Mouse (Mus musculus) midbrain, embryonic 11.5 days (tissue): ENCODE measurements at regions not wholly inside any gene's neighbourhood (a gene's known extent, or its start where the extent isn't known, plus 50 kb on each side); places are given as distances from the start of the nearest gene placed in this dataset.

Experiments used
- ATAC-seq: fragments of 200-750 bp; cut with Nextera tagmentation; 2 replicates; pipeline ENCODE4 v1.8.0; 2017; ENCODE audit warnings: moderate TSS enrichment, moderate library complexity; ENCODE audit not compliant: low FRiP score
- DNase-seq: peaks from one replicate; pipeline ENCODE4 v3.0.0; 2015; ENCODE audit warnings: low spot score; ENCODE audit errors: missing footprints
- H3K27ac ChIP-seq: fragments of 300-500 bp; sonication (generic); 2 replicates; pipeline ENCODE4 v1.5.1; 2014; ENCODE audit warnings: low read depth, low read length
- H3K27me3 ChIP-seq: fragments of 300-500 bp; sonication (generic); 2 replicates; pipeline ENCODE4 v1.6.1; 2014; ENCODE audit warnings: mild to moderate bottlenecking, low read length, moderate library complexity, mixed read lengths; ENCODE audit not compliant: control insufficient read depth, insufficient read depth
- H3K36me3 ChIP-seq: fragments of 300-500 bp; sonication (generic); 2 replicates; pipeline ENCODE4 v1.6.1; 2014; ENCODE audit warnings: mild to moderate bottlenecking, low read length, moderate library complexity, mixed read lengths; ENCODE audit not compliant: control insufficient read depth, insufficient read depth
- H3K4me1 ChIP-seq: fragments of 300-500 bp; sonication (generic); 2 replicates; pipeline ENCODE4 v1.6.1; 2014; ENCODE audit warnings: low read length; ENCODE audit not compliant: control insufficient read depth, insufficient read depth
- H3K4me2 ChIP-seq: fragments of 300-500 bp; sonication (generic); 2 replicates; pipeline ENCODE4 v1.6.1; 2014; ENCODE audit warnings: mild to moderate bottlenecking, moderate library complexity
- H3K4me3 ChIP-seq: fragments of 300-500 bp; sonication (generic); 2 replicates; pipeline ENCODE4 v1.5.1; 2014; ENCODE audit warnings: low read depth, low read length
- H3K9ac ChIP-seq: fragments of 300-500 bp; sonication (generic); 2 replicates; pipeline ENCODE4 v1.6.1; 2014; ENCODE audit warnings: low read length
- H3K9me3 ChIP-seq: fragments of 300-500 bp; sonication (generic); 2 replicates; pipeline ENCODE4 v1.6.1; 2016; ENCODE audit warnings: low read length; ENCODE audit not compliant: control insufficient read depth
- WGBS: fragments of 180-500 bp; shearing (Covaris S2); extraction: QIAGEN DNeasy Blood & Tissue Kit; methylation state at CpG from one replicate; pipeline ENCODE4 v1.1.7; 2014; 5-methylcytosine and 5-hydroxymethylcytosine counted together

GRCm38 (mm10) chr5:118373581-118373981, 128.6 kb downstream of the 2410131K14Rik start:
- no peak for ATAC-seq
- 0 out of 2 replicates have a peak overlapping the region, but pooled peaks have one; percentile 16 for H3K9ac ChIP-seq
- peaks cover 4% of the 10 kb centered on the region for H3K4me1 ChIP-seq
- WGBS, result 2% methylated on average over 13 of the region's 13 CpGs
- no peaks in the 10 kb centered on the region for H3K9me3 ChIP-seq
- H3K36me3 ChIP-seq, result no peaks in the 10 kb centered on the region
- H3K4me3 ChIP-seq, result no peak overlapping the region
- peak overlapping the region; percentile 30; the same call in 1 of the 2 replicates for H3K4me2 ChIP-seq
- H3K27ac ChIP-seq, result no peak overlapping the region
- DNase-seq, result peak; percentile 88
- H3K27me3 ChIP-seq, result peaks cover 10% of the 10 kb centered on the region; the same call in 1 of the 2 replicates

- Histone ChIP-seq H3K4me2 (no peak overlapping the region), H3K4me1 (peaks cover 6% of the 10 kb centered on the region), H3K4me3 (no peak overlapping the region), H3K27me3 (peaks cover 18% of the 10 kb centered on the region), H3K9ac (no peak overlapping the region), H3K9me3 (no peaks in the 10 kb centered on the region), H3K27ac (no peak overlapping the region), H3K36me3 (no peaks in the 10 kb centered on the region)
- WGBS, result 62% methylated on average over 2 of the region's 2 CpGs
- ATAC-seq, result no peak
- no peak for DNase-seq
These were observed 129.9 kb downstream of the 2410131K14Rik start for GRCm38 (mm10) chr5:118374968-118375367.

- Histone ChIP-seq H3K27ac (no peak overlapping the region), H3K4me2 (no peak overlapping the region), H3K4me1 (peaks cover 9% of the 10 kb centered on the region), H3K4me3 (no peak overlapping the region), H3K27me3 (peaks cover 21% of the 10 kb centered on the region), H3K9me3 (no peaks in the 10 kb centered on the region), H3K9ac (no peak overlapping the region), H3K36me3 (no peaks in the 10 kb centered on the region)
- DNase-seq, result no peak
- 77% methylated on average over 5 of the region's 5 CpGs for WGBS
- no peak for ATAC-seq
These were observed 130.9 kb downstream of the 2410131K14Rik start for GRCm38 (mm10) chr5:118375916-118376315.

- ATAC-seq (no peak), DNase-seq (no peak)
- Histone ChIP-seq H3K27me3 (peaks cover 21% of the 10 kb centered on the region), H3K4me1 (peaks cover 9% of the 10 kb centered on the region), H3K27ac (no peak overlapping the region), H3K9me3 (no peaks in the 10 kb centered on the region), H3K4me2 (no peak overlapping the region), H3K36me3 (no peaks in the 10 kb centered on the region), H3K9ac (no peak overlapping the region), H3K4me3 (no peak overlapping the region)
- 71% methylated on average over 5 of the region's 5 CpGs for WGBS
These were observed 131.5 kb downstream of the 2410131K14Rik start for GRCm38 (mm10) chr5:118376478-118376877.

GRCm38 (mm10) chr5:118377402-118377848, 132.4 kb downstream of the 2410131K14Rik start:
- Histone ChIP-seq H3K27ac (no peak overlapping the region), H3K4me1 (peaks cover 9% of the 10 kb centered on the region), H3K36me3 (no peaks in the 10 kb centered on the region), H3K27me3 (peaks cover 21% of the 10 kb centered on the region), H3K9me3 (no peaks in the 10 kb centered on the region), H3K9ac (no peak overlapping the region), H3K4me3 (no peak overlapping the region), H3K4me2 (no peak overlapping the region)
- ATAC-seq (no peak), DNase-seq (peak; percentile 82)
- 43% methylated on average over 8 of the region's 8 CpGs for WGBS

- ATAC-seq (0 out of 2 replicates have a peak, but pooled peaks have one; percentile 4), DNase-seq (peak; percentile 83)
- WGBS, result 37% methylated on average over 24 of the region's 24 CpGs
- 0 out of 2 replicates have a peak, but pooled peaks cover 5% of the 10 kb centered on the region for H3K4me1 ChIP-seq
- no peak overlapping the region for H3K4me3 ChIP-seq
- no peaks in the 10 kb centered on the region for H3K9me3 ChIP-seq
- H3K36me3 ChIP-seq, result no peaks in the 10 kb centered on the region
- no peak overlapping the region for H3K4me2 ChIP-seq
- H3K27me3 ChIP-seq, result peaks cover 21% of the 10 kb centered on the region
- H3K9ac ChIP-seq, result no peak overlapping the region
- H3K27ac ChIP-seq, result no peak overlapping the region
These were observed 134.4 kb downstream of the 2410131K14Rik start for GRCm38 (mm10) chr5:118379245-118380051.

GRCm38 (mm10) chr5:118380052-118380421, 135.0 kb downstream of the 2410131K14Rik start:
- Histone ChIP-seq H3K27me3 (peaks cover 20% of the 10 kb centered on the region), H3K36me3 (no peaks in the 10 kb centered on the region), H3K9me3 (no peaks in the 10 kb centered on the region), H3K4me1 (0 out of 2 replicates have a peak, but pooled peaks cover 5% of the 10 kb centered on the region), H3K9ac (no peak overlapping the region), H3K4me3 (peak overlapping the region; percentile 36; the same call in 1 of the 2 replicates), H3K27ac (no peak overlapping the region), H3K4me2 (peak overlapping the region; percentile 65)
- ATAC-seq (0 out of 2 replicates have a peak, but pooled peaks have one; percentile 5), DNase-seq (peak; percentile 88)
- 33% methylated on average over 5 of the region's 5 CpGs for WGBS

- under 1% methylated on average over 41 of the region's 45 CpGs for WGBS
- Histone ChIP-seq H3K9ac (peak overlapping the region; percentile 47), H3K36me3 (no peaks in the 10 kb centered on the region), H3K4me3 (peak overlapping the region; percentile 36), H3K27me3 (peaks cover 18% of the 10 kb centered on the region), H3K9me3 (no peaks in the 10 kb centered on the region), H3K4me1 (0 out of 2 replicates have a peak, but pooled peaks cover 5% of the 10 kb centered on the region), H3K4me2 (peak overlapping the region; percentile 65), H3K27ac (no peak overlapping the region)
- peak; percentile 96 for DNase-seq
- ATAC-seq, result peak; percentile 74
These were observed 135.6 kb downstream of the 2410131K14Rik start for GRCm38 (mm10) chr5:118380422-118381293.
